Comparison of ENCODE assay signal across 7 mouse cellular contexts in the genomic region with DNA sequence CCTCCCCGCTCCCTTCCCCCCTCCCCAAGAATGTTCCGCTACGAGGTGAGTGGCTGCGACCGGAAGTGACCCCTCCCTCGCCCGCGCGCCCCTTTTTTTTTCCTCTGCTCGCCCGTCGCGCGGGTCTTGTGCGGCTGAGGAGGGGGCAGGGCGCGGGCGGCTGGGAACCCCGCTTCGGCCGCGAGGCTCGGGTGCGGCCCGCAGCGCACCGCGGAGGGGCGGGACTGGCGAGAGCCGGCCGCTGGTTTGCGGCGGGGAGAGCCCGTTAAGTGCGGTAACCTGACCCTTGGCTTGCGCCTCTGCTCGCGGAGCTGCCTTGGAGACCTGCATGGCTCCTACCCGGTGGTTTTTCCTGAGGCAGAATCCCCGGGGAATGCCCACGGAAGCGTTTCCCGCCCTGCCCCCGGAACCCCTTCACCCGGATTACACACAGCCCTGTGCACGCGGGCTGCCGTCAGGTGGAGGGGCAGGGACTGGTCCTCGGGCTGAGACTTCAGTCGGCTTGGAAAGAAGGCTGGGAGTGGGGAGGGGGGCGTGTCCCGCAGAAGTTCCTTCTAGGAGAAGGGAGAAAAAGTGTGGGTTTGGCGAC. TPM values are rescaled to one million over a fixed set of nuclear protein-coding genes. Genes with fewer than 3 reads are reported as not detected.
DNase-seq lines count a peak whose midpoint lies in the region; ATAC-seq and TF ChIP-seq lines count a peak whose summit lies in the region.

No protein-coding gene starts in this region.

- H3K36me3 ChIP-seq in forebrain, embryonic 16.5 days (ENCODE audit: control insufficient read depth, insufficient read depth): peaks cover 3% of the 10 kb centered on the region; the same call in 1 of the 2 replicates

- TF ChIP-seq CTCF in Patski (IDR thresholded peaks at IDR 0.05): no peak
- no peak for TF ChIP-seq CTCF in brain, embryonic 14.5 days (IDR thresholded peaks at IDR 0.05; ENCODE audit: borderline replicate concordance, extremely low read depth, insufficient read depth, insufficient read length)

- peak overlapping the region; percentile 72 for H3K4me2 ChIP-seq in forebrain, embryonic 16.5 days (ENCODE audit: low read length)

- DNase-seq in Patski (ENCODE audit: low read depth, low spot score): no peak
- DNase-seq in brain, embryonic 14.5 days (ENCODE audit: low read depth): peak; percentile 63
- DNase-seq in heart, postnatal 14 days: peak; percentile 68 to 70
- peak; percentile 56 to 86 for DNase-seq in kidney, postnatal 25 days
- DNase-seq in lung, postnatal 25 days (ENCODE audit: low spot score): peak; percentile 31
- DNase-seq in right cerebral cortex, postnatal 4 days: peak; percentile 48

- WGBS in forebrain, embryonic 16.5 days: under 1% methylated on average over 44 of the region's 54 CpGs

- H3K4me1 ChIP-seq in forebrain, embryonic 16.5 days (replicated peaks; ENCODE audit: control insufficient read depth, insufficient read depth, low read length): peaks cover 29% of the 10 kb centered on the region

- intact Hi-C loops in heart, postnatal 14 days (cut with DNase I): loop anchor here (5.0 kb wide), 4 partner anchors 55 to 1025 kb away; a partner anchor contains a TSS

- no peak for TF ChIP-seq POLR2A in brain, embryonic 14.5 days (IDR thresholded peaks at IDR 0.05; ENCODE audit: borderline replicate concordance, extremely low read depth, insufficient read depth, insufficient read length, poor library complexity, severe bottlenecking)

- in situ Hi-C loops in Patski (cut with MboI; ENCODE audit: low pct_unique_long_range_greater_than_20kb): loop anchor here (5.0 to 25.0 kb wide), 2 partner anchors 95 to 575 kb away; no protein-coding TSS in a partner anchor

- peak overlapping the region; percentile 56 for H3K4me3 ChIP-seq in forebrain, embryonic 16.5 days (replicated peaks; ENCODE audit: low read length)

- peak overlapping the region; percentile 69 for H3K9ac ChIP-seq in forebrain, embryonic 16.5 days (replicated peaks; ENCODE audit: low read depth, low read length)

- CTCF ChIA-PET in Patski (lab: Charles Lee): interaction anchor here (0.9 to 1.5 kb wide), 4 partner anchors 63 to 143 kb away, joined by 3 read pairs; no protein-coding TSS in a partner anchor

- H3K27ac ChIP-seq in forebrain, embryonic 16.5 days (ENCODE audit: low read length): peak overlapping the region; percentile 77

- H3K27me3 ChIP-seq in Patski: no peaks in the 10 kb centered on the region
- no peaks in the 10 kb centered on the region for H3K27me3 ChIP-seq in forebrain, embryonic 16.5 days (replicated peaks; ENCODE audit: control insufficient read depth, insufficient read depth, low read length)

- peak; percentile 75 for ATAC-seq in Patski
- ATAC-seq in forebrain, embryonic 16.5 days: peak; percentile 61

- no peaks in the 10 kb centered on the region for H3K9me3 ChIP-seq in forebrain, embryonic 16.5 days (ENCODE audit: control insufficient read depth, low read length)

- POLR2A ChIA-PET in Patski (lab: Charles Lee): interaction anchor here (1.0 to 1.2 kb wide), 4 partner anchors 53 to 136 kb away, joined by 3 to 4 read pairs (median 3); a partner anchor contains a TSS

RNA-seq across cellular contexts. Expression of a gene that starts 0.4 kb away (rescaled TPM):
- 39.7 TPM for polyA plus RNA-seq in Patski (2021)
- 38.0 and 38.6 TPM in 2 replicates for polyA plus RNA-seq in brain, embryonic 14.5 days (2012; rRNA removed)
- 20.2 and 20.3 TPM in 2 replicates for polyA plus RNA-seq in forebrain, embryonic 16.5 days (2015; fragmentation: Nextera tagmentation; extraction: Ambion mirVana)
- total RNA-seq in heart, postnatal 14 days (2021): 10 to 100 TPM; 26.2 to 28.2 TPM

RNA-seq across cellular contexts. Expression of a gene that starts 26.3 kb away (rescaled TPM):
- polyA plus RNA-seq in Patski (2021): 0.12 TPM
- polyA plus RNA-seq in brain, embryonic 14.5 days (2012; rRNA removed): not detected in 2 replicates
- polyA plus RNA-seq in forebrain, embryonic 16.5 days (2015; fragmentation: Nextera tagmentation; extraction: Ambion mirVana): not detected in 2 replicates
- not detected for total RNA-seq in heart, postnatal 14 days (2021)

RNA-seq across cellular contexts. Expression of a gene that starts 37.7 kb away (rescaled TPM):
- not detected for polyA plus RNA-seq in Patski (2021)
- 0.05 TPM in 2 replicates for polyA plus RNA-seq in brain, embryonic 14.5 days (2012; rRNA removed)
- polyA plus RNA-seq in forebrain, embryonic 16.5 days (2015; fragmentation: Nextera tagmentation; extraction: Ambion mirVana): not detected in 2 replicates
- not detected for total RNA-seq in heart, postnatal 14 days (2021)

RNA-seq across cellular contexts. Expression of a gene that starts 51.8 kb away (rescaled TPM):
- polyA plus RNA-seq in Patski (2021): 0.33 TPM
- polyA plus RNA-seq in brain, embryonic 14.5 days (2012; rRNA removed): not detected in 2 replicates
- not detected in 2 replicates for polyA plus RNA-seq in forebrain, embryonic 16.5 days (2015; fragmentation: Nextera tagmentation; extraction: Ambion mirVana)
- total RNA-seq in heart, postnatal 14 days (2021): not detected

RNA-seq across cellular contexts. Expression of a gene that starts 53.1 kb away (rescaled TPM):
- polyA plus RNA-seq in Patski (2021): 104 TPM
- polyA plus RNA-seq in brain, embryonic 14.5 days (2012; rRNA removed): 31.1 and 35.8 TPM in 2 replicates
- polyA plus RNA-seq in forebrain, embryonic 16.5 days (2015; fragmentation: Nextera tagmentation; extraction: Ambion mirVana): 4.1 and 4.3 TPM in 2 replicates
- total RNA-seq in heart, postnatal 14 days (2021): 10 to 100 TPM; 81.3 to 85.1 TPM
